In genomic region chr2:48380140-48380539, GRCm38 (mm10) we compare ENCODE assay signal across 14 mouse cellular contexts.
DNase-seq lines count a peak whose midpoint lies in the region; ATAC-seq and TF ChIP-seq lines count a peak whose summit lies in the region.
"Had no signal": no experiment of that assay in that cellular context is flagged by ENCODE, and none has a peak within 500 bp of the region (broad histone marks: within the 10 kb centered on the region; RNA-seq: fewer than 3 reads in every experiment).

No protein-coding gene starts in this region.

- H3K36me3 ChIP-seq in forebrain, embryonic 13.5 days (ENCODE audit: poor library complexity, severe bottlenecking): no peaks in the 10 kb centered on the region
- H3K36me3 ChIP-seq in forebrain, embryonic 12.5 days (replicated peaks): no peaks in the 10 kb centered on the region
- H3K36me3 ChIP-seq in kidney, postnatal 0 days (ENCODE audit: insufficient read depth, low read length): no peaks in the 10 kb centered on the region
- no peaks in the 10 kb centered on the region for H3K36me3 ChIP-seq in heart, embryonic 16.5 days (ENCODE audit: control insufficient read depth, insufficient read depth)
- H3K36me3 ChIP-seq in midbrain, embryonic 10.5 days: no peaks in the 10 kb centered on the region
- H3K36me3 ChIP-seq: G1E; liver, embryonic 12.5 days; midbrain, embryonic 12.5 days had no signal

- H3K27me3 ChIP-seq in forebrain, embryonic 13.5 days: no peaks in the 10 kb centered on the region
- no peaks in the 10 kb centered on the region for H3K27me3 ChIP-seq in forebrain, embryonic 12.5 days
- no peaks in the 10 kb centered on the region for H3K27me3 ChIP-seq in kidney, postnatal 0 days (ENCODE audit: insufficient read depth, low read length)
- no peaks in the 10 kb centered on the region for H3K27me3 ChIP-seq in heart, embryonic 16.5 days (ENCODE audit: control insufficient read depth, insufficient read depth, low read length)
- no peaks in the 10 kb centered on the region for H3K27me3 ChIP-seq in midbrain, embryonic 10.5 days (ENCODE audit: low read depth, poor library complexity, severe bottlenecking)
- H3K27me3 ChIP-seq: liver, embryonic 12.5 days; midbrain, embryonic 12.5 days had no signal

- 63% methylated on average over 5 of the region's 5 CpGs for WGBS in forebrain, embryonic 13.5 days
- WGBS in forebrain, embryonic 12.5 days: 67% methylated on average over 5 of the region's 5 CpGs
- WGBS in kidney, postnatal 0 days: 52% methylated on average over 5 of the region's 5 CpGs
- WGBS in heart, embryonic 16.5 days: 35% methylated on average over 5 of the region's 5 CpGs
- 80% methylated on average over 5 of the region's 5 CpGs for WGBS in midbrain, embryonic 10.5 days

- DNase-seq in kidney, postnatal 0 days (ENCODE audit: low spot score): peak; percentile 33
- DNase-seq in kidney, postnatal 10 days: no peak
- DNase-seq in mesoderm, embryonic 11.5 days (ENCODE audit: low read depth, low spot score): peak; percentile 10
- DNase-seq in spleen, postnatal 36 days (ENCODE audit: low spot score in 2 of 2): no peak
- DNase-seq in midbrain, embryonic 10.5 days (ENCODE audit: low spot score): no peak
- DNase-seq: kidney, postnatal 36 days; thymus, adult 18-20 months had no signal

- no peaks in the 10 kb centered on the region for H3K9me3 ChIP-seq in forebrain, embryonic 13.5 days (replicated peaks)
- no peaks in the 10 kb centered on the region for H3K9me3 ChIP-seq in forebrain, embryonic 12.5 days
- no peaks in the 10 kb centered on the region for H3K9me3 ChIP-seq in kidney, postnatal 0 days (replicated peaks; ENCODE audit: low read length)
- H3K9me3 ChIP-seq in heart, embryonic 16.5 days (replicated peaks; ENCODE audit: control insufficient read depth, low read length): no peaks in the 10 kb centered on the region
- no peaks in the 10 kb centered on the region for H3K9me3 ChIP-seq in midbrain, embryonic 10.5 days (replicated peaks)
- H3K9me3 ChIP-seq: G1E; liver, embryonic 12.5 days; midbrain, embryonic 12.5 days had no signal

- peak; percentile 27; the same call in 1 of the 2 replicates for ATAC-seq in forebrain, embryonic 13.5 days
- ATAC-seq in forebrain, embryonic 12.5 days (ENCODE audit: low FRiP score): no peak
- no peak for ATAC-seq in kidney, postnatal 0 days (replicated peaks; ENCODE audit: low FRiP score, low read depth)
- no peak; the same call in 1 of the 2 replicates for ATAC-seq in heart, embryonic 16.5 days (replicated peaks; ENCODE audit: extremely low read depth, insufficient read depth, low FRiP score)
- ATAC-seq: inflammation-experienced regulatory T-cells, adult 6 months; liver, embryonic 12.5 days had no signal

- no peak overlapping the region for H3K4me2 ChIP-seq in forebrain, embryonic 13.5 days
- no peak overlapping the region for H3K4me2 ChIP-seq in forebrain, embryonic 12.5 days
- no peak overlapping the region for H3K4me2 ChIP-seq in kidney, postnatal 0 days (ENCODE audit: low read length)
- H3K4me2 ChIP-seq in heart, embryonic 16.5 days (ENCODE audit: low read depth, low read length): peak overlapping the region; percentile 48
- H3K4me2 ChIP-seq: liver, embryonic 12.5 days; midbrain, embryonic 12.5 days had no signal

- no peak overlapping the region for H3K4me3 ChIP-seq in forebrain, embryonic 13.5 days
- no peak overlapping the region for H3K4me3 ChIP-seq in forebrain, embryonic 12.5 days (replicated peaks)
- H3K4me3 ChIP-seq in kidney, postnatal 0 days (replicated peaks; ENCODE audit: low read depth, low read length): no peak overlapping the region
- H3K4me3 ChIP-seq in heart, embryonic 16.5 days (ENCODE audit: low read length): no peak overlapping the region
- no peak overlapping the region for H3K4me3 ChIP-seq in midbrain, embryonic 10.5 days
- H3K4me3 ChIP-seq: liver, embryonic 12.5 days; midbrain, embryonic 12.5 days had no signal

- TF ChIP-seq CTCF in kidney, postnatal 0 days (IDR thresholded peaks at IDR 0.05; ENCODE audit: low read depth): no peak

- no peak overlapping the region for H3K27ac ChIP-seq in forebrain, embryonic 13.5 days
- no peak overlapping the region for H3K27ac ChIP-seq in forebrain, embryonic 12.5 days
- H3K27ac ChIP-seq in kidney, postnatal 0 days: no peak overlapping the region
- no peak overlapping the region for H3K27ac ChIP-seq in heart, embryonic 16.5 days (ENCODE audit: low read length)
- H3K27ac ChIP-seq in midbrain, embryonic 10.5 days (replicated peaks): no peak overlapping the region
- H3K27ac ChIP-seq: liver, embryonic 12.5 days; midbrain, embryonic 12.5 days had no signal

- H3K9ac ChIP-seq in forebrain, embryonic 13.5 days: no peak overlapping the region
- no peak overlapping the region for H3K9ac ChIP-seq in forebrain, embryonic 12.5 days
- no peak overlapping the region for H3K9ac ChIP-seq in kidney, postnatal 0 days (ENCODE audit: low read depth, low read length)
- no peak overlapping the region for H3K9ac ChIP-seq in heart, embryonic 16.5 days (ENCODE audit: low read length)
- H3K9ac ChIP-seq: liver, embryonic 12.5 days; midbrain, embryonic 12.5 days had no signal

- H3K4me1 ChIP-seq in forebrain, embryonic 13.5 days: no peaks in the 10 kb centered on the region
- H3K4me1 ChIP-seq in forebrain, embryonic 12.5 days: no peaks in the 10 kb centered on the region
- no peaks in the 10 kb centered on the region for H3K4me1 ChIP-seq in kidney, postnatal 0 days (replicated peaks; ENCODE audit: insufficient read depth, low read length)
- peaks cover 12% of the 10 kb centered on the region for H3K4me1 ChIP-seq in heart, embryonic 16.5 days (ENCODE audit: control insufficient read depth, insufficient read depth, low read length)
- H3K4me1 ChIP-seq in midbrain, embryonic 10.5 days: no peaks in the 10 kb centered on the region
- H3K4me1 ChIP-seq: liver, embryonic 12.5 days; midbrain, embryonic 12.5 days had no signal

Comparison
In these comparisons a context has a peak if more than half of its experiments do, and no peak if none do; other contexts are left out.
1. DNase-seq: peak in kidney, postnatal 0 days (single experiment) and mesoderm, embryonic 11.5 days (single experiment); none in kidney, postnatal 10 days (single experiment), spleen, postnatal 36 days (0 of 2) and midbrain, embryonic 10.5 days (single experiment).